Mouse (Mus musculus): ENCODE data around the gene Pde2a. TPM values are rescaled to one million over a fixed set of nuclear protein-coding genes. Genes with fewer than 3 reads are reported as not detected.

The Pde2a gene
- polyA plus RNA-seq, 1 experiment = 0.01 TPM

GRCm38 (mm10) chr7:101503351-101503750, 81.9 kb downstream of the Pde2a start:
- Histone ChIP-seq H3K36me3 (ENCODE audit: control insufficient read depth) (no peaks in the 10 kb centered on the region), H3K27me3 (ENCODE audit: control insufficient read depth) (peaks cover 8% of the 10 kb centered on the region)

GRCm38 (mm10) chr7:101503803-101504202, 82.3 kb downstream of the Pde2a start:
- Histone ChIP-seq H3K9me3 (ENCODE audit: control insufficient read depth, low read length) (peaks cover 4% of the 10 kb centered on the region; the same call in 1 of the 2 replicates), H3K27me3 (ENCODE audit: control insufficient read depth) (peaks cover 8% of the 10 kb centered on the region), H3K36me3 (ENCODE audit: control insufficient read depth) (no peaks in the 10 kb centered on the region), H3K4me1 (ENCODE audit: control insufficient read depth) (no peaks in the 10 kb centered on the region), H3K4me3 (replicated peaks) (no peak overlapping the region)
- TF ChIP-seq GATA1 (IDR thresholded peaks at IDR 0.05; ENCODE audit: low read length) = no peak
- TF ChIP-seq TAL1 (IDR thresholded peaks at IDR 0.05; ENCODE audit: low read length) = no peak

More at GRCm38 (mm10) chr7:101503351-101503750, 81.9 kb downstream of the Pde2a start:
- no peak overlapping the region for H3K4me3 ChIP-seq (replicated peaks)
- no peak for TF ChIP-seq GATA1 (IDR thresholded peaks at IDR 0.05; ENCODE audit: low read length)
- TF ChIP-seq TAL1 (IDR thresholded peaks at IDR 0.05; ENCODE audit: low read length) = no peak
- H3K9me3 ChIP-seq (ENCODE audit: control insufficient read depth, low read length) = peaks cover 4% of the 10 kb centered on the region; the same call in 1 of the 2 replicates
- no peaks in the 10 kb centered on the region for H3K4me1 ChIP-seq (ENCODE audit: control insufficient read depth)

- H3K4me3 ChIP-seq (replicated peaks) = no peak overlapping the region
- H3K36me3 ChIP-seq (ENCODE audit: control insufficient read depth) = no peaks in the 10 kb centered on the region
- peaks cover 8% of the 10 kb centered on the region for H3K27me3 ChIP-seq (ENCODE audit: control insufficient read depth)
- peaks cover 4% of the 10 kb centered on the region; the same call in 1 of the 2 replicates for H3K9me3 ChIP-seq (ENCODE audit: control insufficient read depth, low read length)
- TF ChIP-seq GATA1 (IDR thresholded peaks at IDR 0.05; ENCODE audit: low read length) (no peak), TAL1 (IDR thresholded peaks at IDR 0.05; ENCODE audit: low read length) (no peak)
- no peaks in the 10 kb centered on the region for H3K4me1 ChIP-seq (ENCODE audit: control insufficient read depth)
Measured at GRCm38 (mm10) chr7:101504507-101504906, 83.0 kb downstream of the Pde2a start.

GRCm38 (mm10) chr7:101509212-101509611, 87.7 kb downstream of the Pde2a start:
- H3K27me3 ChIP-seq (ENCODE audit: control insufficient read depth) = 0 out of 2 replicates have a peak, but pooled peaks cover 3% of the 10 kb centered on the region

GRCm38 (mm10) chr7:101513655-101514054, 92.2 kb downstream of the Pde2a start:
- no peaks in the 10 kb centered on the region for H3K4me1 ChIP-seq (ENCODE audit: control insufficient read depth)
- TF ChIP-seq GATA1 (IDR thresholded peaks at IDR 0.05; ENCODE audit: low read length) = no peak
- no peak for TF ChIP-seq TAL1 (IDR thresholded peaks at IDR 0.05; ENCODE audit: low read length)
- H3K27me3 ChIP-seq (ENCODE audit: control insufficient read depth) = no peaks in the 10 kb centered on the region
- no peaks in the 10 kb centered on the region for H3K36me3 ChIP-seq (ENCODE audit: control insufficient read depth)
- H3K4me3 ChIP-seq (replicated peaks) = no peak overlapping the region
- no peaks in the 10 kb centered on the region for H3K9me3 ChIP-seq (ENCODE audit: control insufficient read depth, low read length)

More at GRCm38 (mm10) chr7:101509212-101509611, 87.7 kb downstream of the Pde2a start:
- TF ChIP-seq TAL1 (IDR thresholded peaks at IDR 0.05; ENCODE audit: low read length) (no peak), GATA1 (IDR thresholded peaks at IDR 0.05; ENCODE audit: low read length) (no peak)
- Histone ChIP-seq H3K4me3 (replicated peaks) (no peak overlapping the region), H3K36me3 (ENCODE audit: control insufficient read depth) (no peaks in the 10 kb centered on the region), H3K4me1 (ENCODE audit: control insufficient read depth) (no peaks in the 10 kb centered on the region), H3K9me3 (ENCODE audit: control insufficient read depth, low read length) (no peaks in the 10 kb centered on the region)

- Histone ChIP-seq H3K4me3 (replicated peaks) (no peak overlapping the region), H3K9me3 (ENCODE audit: control insufficient read depth, low read length) (no peaks in the 10 kb centered on the region), H3K4me1 (ENCODE audit: control insufficient read depth) (no peaks in the 10 kb centered on the region), H3K27me3 (ENCODE audit: control insufficient read depth) (no peaks in the 10 kb centered on the region), H3K36me3 (ENCODE audit: control insufficient read depth) (no peaks in the 10 kb centered on the region)
- no peak for TF ChIP-seq TAL1 (IDR thresholded peaks at IDR 0.05; ENCODE audit: low read length)
- no peak for TF ChIP-seq GATA1 (IDR thresholded peaks at IDR 0.05; ENCODE audit: low read length)
Measured at GRCm38 (mm10) chr7:101514768-101515167, 93.3 kb downstream of the Pde2a start.

GRCm38 (mm10) chr7:101515295-101515694, 93.8 kb downstream of the Pde2a start:
- H3K27me3 ChIP-seq (ENCODE audit: control insufficient read depth) = no peaks in the 10 kb centered on the region
- H3K4me3 ChIP-seq (replicated peaks) = no peak overlapping the region
- H3K4me1 ChIP-seq (ENCODE audit: control insufficient read depth) = no peaks in the 10 kb centered on the region
- H3K9me3 ChIP-seq (ENCODE audit: control insufficient read depth, low read length) = no peaks in the 10 kb centered on the region
- no peaks in the 10 kb centered on the region for H3K36me3 ChIP-seq (ENCODE audit: control insufficient read depth)
- no peak for TF ChIP-seq TAL1 (IDR thresholded peaks at IDR 0.05; ENCODE audit: low read length)
- no peak for TF ChIP-seq GATA1 (IDR thresholded peaks at IDR 0.05; ENCODE audit: low read length)

- H3K27me3 ChIP-seq (ENCODE audit: control insufficient read depth) = no peaks in the 10 kb centered on the region
- no peak for TF ChIP-seq GATA1 (IDR thresholded peaks at IDR 0.05; ENCODE audit: low read length)
- no peak for TF ChIP-seq TAL1 (IDR thresholded peaks at IDR 0.05; ENCODE audit: low read length)
- H3K4me1 ChIP-seq (ENCODE audit: control insufficient read depth) = no peaks in the 10 kb centered on the region
- no peaks in the 10 kb centered on the region for H3K36me3 ChIP-seq (ENCODE audit: control insufficient read depth)
- H3K4me3 ChIP-seq (replicated peaks) = no peak overlapping the region
- no peaks in the 10 kb centered on the region for H3K9me3 ChIP-seq (ENCODE audit: control insufficient read depth, low read length)
Measured at GRCm38 (mm10) chr7:101516460-101516859, 95.0 kb downstream of the Pde2a start.

GRCm38 (mm10) chr7:101521696-101522095, 100.2 kb downstream of the Pde2a start:
- H3K4me3 ChIP-seq (replicated peaks) = no peak overlapping the region

GRCm38 (mm10) chr7:101523205-101523604, 101.7 kb downstream of the Pde2a start:
- no peak for TF ChIP-seq GATA1 (IDR thresholded peaks at IDR 0.05; ENCODE audit: low read length)
- H3K4me1 ChIP-seq (ENCODE audit: control insufficient read depth) = no peaks in the 10 kb centered on the region
- H3K9me3 ChIP-seq (ENCODE audit: control insufficient read depth, low read length) = no peaks in the 10 kb centered on the region

More at GRCm38 (mm10) chr7:101521696-101522095, 100.2 kb downstream of the Pde2a start:
- no peaks in the 10 kb centered on the region for H3K9me3 ChIP-seq (ENCODE audit: control insufficient read depth, low read length)
- H3K36me3 ChIP-seq (ENCODE audit: control insufficient read depth) = no peaks in the 10 kb centered on the region
- H3K27me3 ChIP-seq (ENCODE audit: control insufficient read depth) = no peaks in the 10 kb centered on the region
- TF ChIP-seq GATA1 (IDR thresholded peaks at IDR 0.05; ENCODE audit: low read length) (no peak), TAL1 (IDR thresholded peaks at IDR 0.05; ENCODE audit: low read length) (no peak)
- H3K4me1 ChIP-seq (ENCODE audit: control insufficient read depth) = no peaks in the 10 kb centered on the region

More at GRCm38 (mm10) chr7:101523205-101523604, 101.7 kb downstream of the Pde2a start:
- Histone ChIP-seq H3K27me3 (ENCODE audit: control insufficient read depth) (no peaks in the 10 kb centered on the region), H3K36me3 (ENCODE audit: control insufficient read depth) (no peaks in the 10 kb centered on the region), H3K4me3 (replicated peaks) (no peak overlapping the region)

Measured in erythroblast, embryonic 14.5 days (primary cell).